Mouse (Mus musculus) cerebral cortex, adult 2 months (tissue): ENCODE data around the gene Adgre4.

ENCODE experiments used
- WGBS: fragments of 180-500 bp; shearing (Covaris S2); methylation state at CpG from one replicate; pipeline ENCODE4 v1.1.7; 2018; 5-methylcytosine and 5-hydroxymethylcytosine counted together

The Adgre4 gene

GRCm38 (mm10) chr17:55749786-55750185 is at the start of gene Adgre4:
Gene Adgre4, plus strand, starts transcription at chr17:55749984.
- 63% methylated on average over 2 of the region's 2 CpGs for WGBS

- WGBS, result 66% methylated on average over 3 of the region's 3 CpGs
Observed at GRCm38 (mm10) chr17:55702161-55702820, 47.5 kb upstream of the Adgre4 start.

GRCm38 (mm10) chr17:55702865-55703264 is 46.9 kb upstream of the Adgre4 start:
- WGBS, result 84% methylated on average over 5 of the region's 5 CpGs

GRCm38 (mm10) chr17:55711984-55712811 is 37.6 kb upstream of the Adgre4 start, which contains the start of gene Pot1b:
Gene Pot1b, minus strand, starts transcription at chr17:55712628.
- under 1% methylated on average over 37 of the region's 37 CpGs for WGBS

- 70% methylated on average over 1 of the region's 1 CpGs for WGBS
Observed at GRCm38 (mm10) chr17:55721270-55721669, 28.5 kb upstream of the Adgre4 start.

- WGBS, result 78% methylated on average over 2 of the region's 2 CpGs
Observed at GRCm38 (mm10) chr17:55722250-55722649, 27.5 kb upstream of the Adgre4 start.

GRCm38 (mm10) chr17:55726193-55726592 is 23.6 kb upstream of the Adgre4 start:
- 80% methylated on average over 2 of the region's 2 CpGs for WGBS

GRCm38 (mm10) chr17:55736675-55737074 is 13.1 kb upstream of the Adgre4 start:
- 74% methylated on average over 1 of the region's 1 CpGs for WGBS

GRCm38 (mm10) chr17:55751170-55751569 is 1.4 kb downstream of the Adgre4 start:
- WGBS, result 76% methylated on average over 2 of the region's 2 CpGs

- 85% methylated on average over 4 of the region's 4 CpGs for WGBS
Observed at GRCm38 (mm10) chr17:55816853-55817252, 67.1 kb downstream of the Adgre4 start.

GRCm38 (mm10) chr17:55821566-55821965 is 71.8 kb downstream of the Adgre4 start:
- WGBS, result 77% methylated on average over 1 of the region's 1 CpGs

GRCm38 (mm10) chr17:55843067-55843466 is 93.3 kb downstream of the Adgre4 start:
- 89% methylated on average over 4 of the region's 4 CpGs for WGBS

GRCm38 (mm10) chr17:55877184-55877583 is 127.4 kb downstream of the Adgre4 start:
- 87% methylated on average over 4 of the region's 4 CpGs for WGBS

- 0% methylated on average over 7 of the region's 8 CpGs for WGBS
Observed at GRCm38 (mm10) chr17:55878282-55878635, 128.5 kb downstream of the Adgre4 start.

GRCm38 (mm10) chr17:55878636-55879369 is 129.0 kb downstream of the Adgre4 start, which contains the start of gene Zfp119a:
Gene Zfp119a, minus strand, starts transcription at chr17:55878930.
- under 1% methylated on average over 46 of the region's 53 CpGs for WGBS

- WGBS, result 42% methylated on average over 2 of the region's 2 CpGs
Observed at GRCm38 (mm10) chr17:55883631-55884030, 133.8 kb downstream of the Adgre4 start.

GRCm38 (mm10) chr17:55884912-55885311 is 135.1 kb downstream of the Adgre4 start:
- WGBS, result 56% methylated on average over 2 of the region's 2 CpGs

GRCm38 (mm10) chr17:55892406-55892955 is 142.7 kb downstream of the Adgre4 start:
- 6% methylated on average over 6 of the region's 8 CpGs for WGBS

- 60% methylated on average over 2 of the region's 2 CpGs for WGBS
Observed at GRCm38 (mm10) chr17:55903087-55903486, 153.3 kb downstream of the Adgre4 start.
